Mouse (Mus musculus) myocyte (in vitro differentiated cells): ENCODE results near the gene Hoxd11. TPM values are rescaled to one million over a fixed set of nuclear protein-coding genes. Genes with fewer than 3 reads are reported as not detected.
A peak's percentile ranks its signal among the peaks of the same experiment; 100 is the strongest.

Source experiments
- H3K27me3 ChIP-seq: one replicate; pipeline ENCODE4 v1.6.1; 2011; ENCODE audit not compliant: control insufficient read depth, insufficient read depth, insufficient read length
- H3K36me3 ChIP-seq: one replicate; pipeline ENCODE4 v1.6.1; 2011; ENCODE audit not compliant: control insufficient read depth, insufficient read depth
- H3K4me2 ChIP-seq: one replicate; pipeline ENCODE4 v1.6.1; 2011; ENCODE audit warnings: low read depth, control low read depth
- H3K4me3 ChIP-seq: one replicate; pipeline ENCODE4 v1.5.1; 2011; ENCODE audit warnings: mild to moderate bottlenecking, control low read depth, moderate library complexity
- H3K79me2 ChIP-seq: one replicate; pipeline ENCODE4 v1.6.1; 2011; ENCODE audit not compliant: control insufficient read depth, insufficient read depth
- H3ac ChIP-seq: one replicate; pipeline ENCODE4 v1.6.1; 2011; ENCODE audit not compliant: control insufficient read depth, insufficient read length
- CEBPB ChIP-seq: IDR thresholded peaks from 2 replicates; pipeline ENCODE4 v1.6.1; 2011; ENCODE audit warnings: mild to moderate bottlenecking, moderate library complexity; ENCODE audit not compliant: poor library complexity, insufficient read depth, severe bottlenecking
- E2F4 ChIP-seq: IDR thresholded peaks from one replicate; pipeline ENCODE4 v1.6.1; 2011; ENCODE audit warnings: mild to moderate bottlenecking, control low read depth, moderate library complexity; ENCODE audit not compliant: insufficient read depth
- MAX ChIP-seq: IDR thresholded peaks from one replicate; pipeline ENCODE4 v1.6.1; 2011; ENCODE audit warnings: low read depth, mild to moderate bottlenecking, control low read depth
- MYOD1 ChIP-seq, 3 experiments: IDR thresholded peaks; one replicate each; pipeline ENCODE4 v1.6.1; 2011; ENCODE audit warnings: control low read depth in 2 of 3, low read depth in 2 of 3, mild to moderate bottlenecking in 2 of 3, moderate library complexity in 1 of 3; ENCODE audit not compliant: insufficient read length in 2 of 3, control insufficient read depth in 1 of 3
- MYOG ChIP-seq, 3 experiments: IDR thresholded peaks; one replicate each; pipeline ENCODE4 v1.6.1; 2011; ENCODE audit warnings: control low read depth in 2 of 3, low read depth in 2 of 3, mild to moderate bottlenecking in 2 of 3; ENCODE audit not compliant: insufficient read length in 2 of 3, control insufficient read depth in 1 of 3, insufficient read depth in 1 of 3
- POLR2A ChIP-seq: IDR thresholded peaks from one replicate; pipeline ENCODE4 v1.6.1; 2011; ENCODE audit warnings: low read depth, mild to moderate bottlenecking, control low read depth, moderate library complexity; ENCODE audit not compliant: insufficient read length
- POLR2AphosphoS2 ChIP-seq: IDR thresholded peaks from one replicate; pipeline ENCODE4 v1.6.1; 2011; ENCODE audit warnings: low read depth, control low read depth; ENCODE audit not compliant: insufficient read length
- REST ChIP-seq: IDR thresholded peaks from one replicate; pipeline ENCODE4 v1.6.1; 2011; ENCODE audit warnings: mild to moderate bottlenecking, control low read depth, moderate library complexity; ENCODE audit not compliant: insufficient read depth, insufficient read length
- SRF ChIP-seq: IDR thresholded peaks from one replicate; pipeline ENCODE4 v1.6.1; 2011; ENCODE audit warnings: low read depth; ENCODE audit not compliant: control insufficient read depth, insufficient read length
- TCF12 ChIP-seq: IDR thresholded peaks from one replicate; pipeline ENCODE4 v1.6.1; 2011; ENCODE audit warnings: mild to moderate bottlenecking, control low read depth; ENCODE audit not compliant: poor library complexity, insufficient read depth, severe bottlenecking
- TCF3 ChIP-seq: IDR thresholded peaks from one replicate; pipeline ENCODE4 v1.6.1; 2011; ENCODE audit warnings: low read depth, control low read depth; ENCODE audit not compliant: insufficient read length
- USF1 ChIP-seq: IDR thresholded peaks from one replicate; pipeline ENCODE4 v1.6.1; 2011; ENCODE audit warnings: low read depth, mild to moderate bottlenecking, control low read depth, moderate library complexity
- polyA plus RNA-seq: library from polyadenylated mRNA; unstranded; fragments of >200 nt; fragmentation: generic; extraction: Trizol; gene quantifications from one replicate; pipeline ENCODE4 v1.2.1, GENCODE M21; 2012; ENCODE audit warnings: missing spikeins

Gene Hoxd11
- polyA plus RNA-seq, 1 experiment: not detected

GRCm38 (mm10) chr2:74669650-74670235 is 9.6 kb upstream of the Hoxd11 start:
- H3K79me2 ChIP-seq: no peaks in the 10 kb centered on the region
- TF ChIP-seq CEBPB: no peak
- no peak for TF ChIP-seq TCF3
- TF ChIP-seq REST: no peak
- TF ChIP-seq MYOG (IDR thresholded peaks at IDR 0.05; ENCODE audit: control insufficient read depth in 1 of 3, insufficient read depth in 1 of 3, insufficient read length in 2 of 3, low read depth in 2 of 3): no peak
- no peak for TF ChIP-seq E2F4
- TF ChIP-seq MYOD1 (IDR thresholded peaks at IDR 0.05; ENCODE audit: control insufficient read depth in 1 of 3, insufficient read length in 2 of 3, low read depth in 2 of 3): no peak
- TF ChIP-seq POLR2AphosphoS2: no peak
- no peak for TF ChIP-seq SRF
- TF ChIP-seq POLR2A: no peak
- no peak for TF ChIP-seq USF1
- no peak for TF ChIP-seq MAX
- TF ChIP-seq TCF12: no peak
- no peaks in the 10 kb centered on the region for H3K36me3 ChIP-seq
- no peak overlapping the region for H3ac ChIP-seq
- H3K4me3 ChIP-seq: no peak overlapping the region
- peaks cover 44% of the 10 kb centered on the region for H3K27me3 ChIP-seq
- H3K4me2 ChIP-seq: no peak overlapping the region

- peaks cover 54% of the 10 kb centered on the region for H3K27me3 ChIP-seq
- H3K79me2 ChIP-seq: no peaks in the 10 kb centered on the region
- TF ChIP-seq E2F4 (no peak), MYOD1 (IDR thresholded peaks at IDR 0.05; ENCODE audit: control insufficient read depth in 1 of 3, insufficient read length in 2 of 3, low read depth in 2 of 3) (no peak), CEBPB (no peak), REST (no peak)
- no peaks in the 10 kb centered on the region for H3K36me3 ChIP-seq
- no peak overlapping the region for H3ac ChIP-seq
- H3K4me3 ChIP-seq: no peak overlapping the region
- H3K4me2 ChIP-seq: no peak overlapping the region
Measured at GRCm38 (mm10) chr2:74670632-74671188, 8.6 kb upstream of the Hoxd11 start.

GRCm38 (mm10) chr2:74671847-74672246 is 7.5 kb upstream of the Hoxd11 start:
- Histone ChIP-seq H3K36me3 (no peaks in the 10 kb centered on the region), H3K27me3 (peaks cover 57% of the 10 kb centered on the region), H3K79me2 (no peaks in the 10 kb centered on the region), H3ac (no peak overlapping the region), H3K4me2 (peak overlapping the region; percentile 53), H3K4me3 (no peak overlapping the region)
- TF ChIP-seq E2F4 (no peak), MYOD1 (IDR thresholded peaks at IDR 0.05; ENCODE audit: control insufficient read depth in 1 of 3, insufficient read length in 2 of 3, low read depth in 2 of 3) (no peak), USF1 (no peak), SRF (no peak), POLR2AphosphoS2 (no peak), TCF12 (no peak), POLR2A (no peak), REST (no peak), TCF3 (no peak), MYOG (IDR thresholded peaks at IDR 0.05; ENCODE audit: control insufficient read depth in 1 of 3, insufficient read depth in 1 of 3, insufficient read length in 2 of 3, low read depth in 2 of 3) (no peak), MAX (no peak), CEBPB (no peak)

- Histone ChIP-seq H3K4me3 (no peak overlapping the region), H3K36me3 (no peaks in the 10 kb centered on the region), H3K4me2 (peak overlapping the region; percentile 53), H3K27me3 (peaks cover 55% of the 10 kb centered on the region), H3ac (no peak overlapping the region), H3K79me2 (no peaks in the 10 kb centered on the region)
- TF ChIP-seq CEBPB (no peak), SRF (no peak), REST (no peak), MYOD1 (IDR thresholded peaks at IDR 0.05; ENCODE audit: control insufficient read depth in 1 of 3, insufficient read length in 2 of 3, low read depth in 2 of 3) (no peak), POLR2AphosphoS2 (no peak), E2F4 (no peak), TCF3 (no peak), MAX (no peak), MYOG (IDR thresholded peaks at IDR 0.05; ENCODE audit: control insufficient read depth in 1 of 3, insufficient read depth in 1 of 3, insufficient read length in 2 of 3, low read depth in 2 of 3) (no peak), POLR2A (no peak), TCF12 (no peak), USF1 (no peak)
Measured at GRCm38 (mm10) chr2:74672481-74673362, 6.6 kb upstream of the Hoxd11 start.
